Mouse (Mus musculus) cerebellum, postnatal 14 days (tissue): ENCODE results near the gene Deup1.
A peak's percentile ranks its signal among the peaks of the same experiment; 100 is the strongest.
"Not testable (repeated sequence)": the region's sequence is repeated elsewhere in the genome, so short reads cannot be mapped to it uniquely, and the experiment has no call there.

Experiments
- DNase-seq, 2 experiments: peaks; one replicate each; pipeline ENCODE4 v3.0.0; 2021; ENCODE audit warnings: mixed read lengths in 2 of 2

The Deup1 gene

DNA sequence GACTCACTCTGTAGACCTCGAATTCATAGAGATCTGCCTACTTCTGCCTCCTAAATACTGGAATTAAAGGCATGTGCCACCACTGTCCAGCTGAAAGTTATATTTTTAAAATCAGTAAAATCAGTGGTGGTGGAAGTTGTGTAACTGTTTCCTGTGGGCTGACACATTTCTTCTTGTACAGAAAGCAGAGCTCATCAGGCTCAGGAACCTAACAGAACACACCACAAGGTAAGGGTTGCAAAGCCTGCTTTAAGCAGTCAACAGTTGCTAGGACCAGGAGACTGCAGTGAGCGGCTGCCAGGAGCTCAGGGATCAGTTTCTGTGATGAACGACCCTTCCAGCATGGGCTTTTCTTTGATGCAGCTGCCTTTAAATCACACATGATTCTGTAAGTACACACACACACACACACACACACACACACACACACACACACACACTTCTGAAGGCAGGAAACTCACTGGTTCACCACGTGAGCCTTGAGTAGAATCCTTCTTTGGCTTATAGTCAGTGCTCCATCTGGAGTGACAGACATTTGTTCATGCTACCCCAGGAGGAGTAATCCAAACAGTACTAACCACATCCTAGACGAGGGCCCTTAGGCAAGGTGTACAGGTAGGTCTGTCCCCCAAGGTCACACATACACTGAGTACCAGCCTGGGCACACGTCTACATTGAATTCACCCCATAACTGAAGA lies 40.4 kb downstream of the Deup1 start:
- no peak for DNase-seq

DNA sequence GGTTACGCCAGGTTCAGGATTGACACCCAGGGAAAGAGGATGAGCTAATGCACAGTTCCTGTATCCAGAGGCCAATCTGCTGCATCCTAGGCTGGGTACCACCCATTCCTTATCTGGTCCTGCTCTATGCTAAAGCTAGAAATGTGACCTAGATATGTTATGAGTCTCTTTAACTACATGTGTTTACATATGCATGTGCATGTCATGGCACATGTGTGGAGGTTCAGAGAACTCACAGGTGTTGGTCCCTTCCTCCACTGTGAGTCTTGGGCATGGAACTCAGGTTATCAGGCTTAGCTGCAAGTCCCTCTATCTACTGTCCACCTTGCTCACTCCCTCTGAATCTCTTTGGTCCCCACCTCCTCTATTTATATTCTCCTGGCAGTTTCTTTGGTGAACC lies 41.8 kb downstream of the Deup1 start:
- no peak for DNase-seq

DNA sequence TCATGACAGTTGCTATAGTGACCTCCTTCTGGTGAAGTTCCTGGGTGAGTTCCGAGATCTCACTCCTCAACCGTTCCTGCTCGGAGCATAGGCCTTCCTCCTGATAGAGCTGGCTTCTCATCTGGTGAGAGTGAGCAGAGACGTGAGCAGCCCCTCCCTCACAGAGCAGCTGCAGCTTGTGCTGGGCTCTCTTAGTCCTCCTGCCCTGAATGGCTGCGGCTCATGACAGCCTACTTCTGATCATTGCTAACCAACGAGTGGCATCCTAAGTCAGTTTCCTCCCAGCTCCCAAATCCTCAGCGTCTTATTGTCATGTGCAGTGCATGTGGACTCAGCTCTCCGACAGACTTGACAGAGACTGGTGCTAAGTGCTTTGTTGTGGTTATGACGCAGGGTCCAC lies 43.5 kb downstream of the Deup1 start:
- DNase-seq: no peak

DNA sequence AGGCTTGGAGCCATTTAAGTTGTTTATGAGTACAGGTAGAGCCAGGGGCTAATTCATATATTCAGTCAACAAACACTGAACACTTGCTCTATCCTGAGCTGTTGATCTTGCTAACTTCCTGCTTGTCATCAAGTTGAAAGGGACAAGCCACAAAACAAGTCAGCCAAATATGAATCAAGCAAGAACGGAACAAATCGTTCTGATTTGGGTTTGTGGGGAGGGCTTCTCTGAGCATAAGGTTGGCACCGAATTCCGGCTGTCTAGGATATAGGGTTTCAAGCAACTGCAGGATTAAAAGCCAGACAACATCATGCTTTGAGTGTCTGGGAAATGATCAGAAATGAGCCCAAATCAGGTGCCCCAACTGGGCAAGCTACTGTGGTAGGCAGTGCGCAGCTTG lies 45.7 kb downstream of the Deup1 start:
- DNase-seq: no peak

DNA sequence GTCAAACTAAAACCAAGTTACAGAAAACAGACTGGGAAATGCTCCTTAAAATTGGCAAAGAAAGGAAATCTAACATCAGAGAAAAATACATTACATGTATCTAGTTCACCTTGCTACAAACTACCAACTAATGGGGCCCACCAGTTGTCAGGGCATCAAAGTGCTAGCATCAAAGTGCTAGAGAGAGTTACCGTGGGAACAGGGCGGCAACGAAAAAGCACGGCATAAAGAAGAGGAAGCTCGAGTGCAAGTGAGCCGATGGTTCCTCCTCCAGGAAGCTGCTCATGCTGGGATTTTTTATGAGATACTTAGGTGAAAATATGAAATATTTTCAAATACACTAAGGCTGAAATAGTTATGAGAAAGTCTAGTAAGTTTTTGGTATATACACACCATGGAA lies 47.6 kb downstream of the Deup1 start:
- DNase-seq: no peak

DNA sequence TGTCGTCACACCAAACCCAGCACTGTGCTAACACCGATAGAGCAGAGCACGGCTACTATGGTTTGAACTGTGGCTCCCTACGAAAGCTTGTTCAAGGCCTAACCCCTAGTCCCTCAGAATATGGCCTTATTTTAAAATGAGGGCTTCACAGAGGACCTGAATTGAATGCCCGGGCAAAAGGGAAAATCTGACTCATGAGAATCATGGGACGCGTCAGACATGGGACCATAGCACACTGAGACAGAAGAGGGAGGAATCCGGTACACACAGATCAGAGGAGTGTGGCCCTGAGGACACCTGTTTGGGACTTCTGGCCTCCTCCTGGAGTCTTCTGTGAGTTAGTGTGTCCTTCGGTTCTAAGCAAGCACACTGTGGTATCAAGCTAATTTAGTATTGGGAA lies 48.8 kb downstream of the Deup1 start:
- no peak for DNase-seq

DNA sequence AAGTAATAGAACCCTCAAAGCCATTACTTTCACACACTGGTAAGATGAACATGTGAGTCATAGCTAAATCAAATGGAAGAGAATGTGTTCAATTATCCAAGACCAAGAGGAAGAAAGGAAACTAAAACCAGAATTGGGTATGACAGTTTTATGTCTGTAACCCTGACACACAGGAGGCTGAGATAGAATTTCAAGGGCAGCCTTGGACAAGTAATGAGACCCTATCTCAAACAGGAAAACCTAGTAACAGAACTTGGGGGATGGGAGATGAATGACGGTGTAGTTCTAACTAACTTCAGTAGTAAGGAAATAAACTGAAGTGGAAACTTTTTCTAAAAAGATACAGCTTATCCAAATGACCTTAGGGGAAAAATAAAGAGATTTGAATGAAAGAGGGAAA lies 49.3 kb downstream of the Deup1 start:
- DNase-seq: no peak

DNA sequence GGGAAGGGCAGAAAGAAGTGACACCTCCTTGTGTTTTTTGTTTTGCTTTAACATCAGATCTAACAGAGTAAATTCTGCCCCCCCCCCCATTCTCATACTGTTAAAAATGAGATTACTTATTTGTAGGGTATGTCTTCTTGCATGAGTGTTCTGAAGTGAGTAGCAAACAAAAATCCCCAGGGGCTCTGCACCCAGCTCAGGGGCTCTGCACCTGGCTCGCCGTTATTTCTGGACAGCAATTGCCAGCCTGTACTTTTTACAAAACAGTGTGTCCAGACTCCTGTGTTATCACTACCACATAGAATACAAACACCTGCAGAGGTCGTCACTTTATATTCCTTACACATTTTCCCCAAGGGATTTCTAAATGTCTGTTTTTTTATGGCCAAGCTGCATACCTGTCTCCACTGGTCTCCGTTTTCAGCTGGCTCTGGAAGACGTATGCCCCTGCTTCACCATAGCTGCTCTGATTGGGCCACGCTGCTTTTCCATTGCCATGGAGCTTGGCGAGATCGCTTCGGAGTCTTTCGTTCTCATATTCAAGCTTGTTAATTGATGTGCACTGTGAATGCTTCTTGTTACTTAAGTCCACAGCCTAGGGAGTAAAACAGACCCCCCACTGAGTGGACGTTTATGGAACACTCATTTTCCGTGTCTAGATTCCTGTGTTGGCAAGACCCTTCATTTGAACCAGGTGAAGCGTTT lies 52.8 kb downstream of the Deup1 start:
- no peak for DNase-seq

DNA sequence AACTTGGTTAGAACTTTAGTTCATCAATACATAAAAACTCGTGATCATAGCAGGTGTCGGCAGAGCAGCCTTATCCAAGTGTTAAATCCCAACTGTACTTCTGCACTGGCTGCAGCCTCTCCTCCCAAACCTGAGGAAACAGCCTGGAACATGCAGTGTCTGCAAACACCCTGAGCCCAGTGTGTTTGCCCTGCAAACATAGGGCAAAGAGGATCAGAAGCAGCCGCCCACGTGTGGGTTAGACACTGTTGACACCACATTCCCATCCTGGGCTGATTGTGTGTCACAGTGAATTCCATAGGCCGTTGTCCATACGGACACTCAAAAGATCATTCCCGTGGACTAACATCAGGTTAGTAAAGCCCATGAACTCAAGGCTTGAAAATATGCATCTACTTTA lies 65.4 kb downstream of the Deup1 start:
- DNase-seq: no peak

DNA sequence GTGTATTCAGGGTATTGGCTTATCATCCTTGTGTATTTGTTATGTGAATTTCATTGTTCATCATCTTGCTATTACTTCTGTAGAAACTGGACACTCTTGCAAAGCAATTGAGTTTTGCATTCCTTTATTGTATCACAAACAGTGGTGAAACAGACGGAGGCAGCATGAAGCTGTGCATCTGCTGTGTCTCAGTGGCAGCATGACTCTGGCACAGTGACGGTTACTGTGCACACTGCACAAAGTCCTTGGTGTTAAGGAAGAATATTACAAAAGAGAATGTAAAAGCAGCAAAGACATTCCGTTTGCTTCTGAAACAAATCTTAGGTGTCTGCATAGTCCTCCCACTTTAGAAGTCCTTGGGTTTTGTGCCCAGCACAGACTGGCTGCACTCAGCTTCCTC lies 67.3 kb downstream of the Deup1 start:
- DNase-seq: no peak

DNA sequence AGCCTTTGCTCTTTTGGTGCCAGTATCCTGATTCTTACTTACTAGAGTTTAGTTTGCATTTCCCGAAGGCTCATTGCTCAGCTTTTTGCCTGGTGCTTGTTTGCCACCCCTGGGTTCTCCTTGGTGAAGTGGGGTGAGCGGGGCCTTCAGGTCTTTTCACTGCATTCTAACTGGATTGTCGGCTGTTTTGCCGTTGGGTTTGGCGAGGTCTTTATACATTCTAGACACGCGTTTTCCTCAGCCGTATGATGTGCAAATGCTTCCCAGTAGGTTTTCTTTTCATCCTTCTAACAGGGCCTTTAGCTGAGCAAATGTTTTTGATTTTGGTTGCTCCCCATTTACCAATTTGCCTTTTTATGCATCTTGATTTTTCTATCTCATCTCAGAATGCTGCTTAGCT lies 74.4 kb downstream of the Deup1 start:
- no peak for DNase-seq

DNA sequence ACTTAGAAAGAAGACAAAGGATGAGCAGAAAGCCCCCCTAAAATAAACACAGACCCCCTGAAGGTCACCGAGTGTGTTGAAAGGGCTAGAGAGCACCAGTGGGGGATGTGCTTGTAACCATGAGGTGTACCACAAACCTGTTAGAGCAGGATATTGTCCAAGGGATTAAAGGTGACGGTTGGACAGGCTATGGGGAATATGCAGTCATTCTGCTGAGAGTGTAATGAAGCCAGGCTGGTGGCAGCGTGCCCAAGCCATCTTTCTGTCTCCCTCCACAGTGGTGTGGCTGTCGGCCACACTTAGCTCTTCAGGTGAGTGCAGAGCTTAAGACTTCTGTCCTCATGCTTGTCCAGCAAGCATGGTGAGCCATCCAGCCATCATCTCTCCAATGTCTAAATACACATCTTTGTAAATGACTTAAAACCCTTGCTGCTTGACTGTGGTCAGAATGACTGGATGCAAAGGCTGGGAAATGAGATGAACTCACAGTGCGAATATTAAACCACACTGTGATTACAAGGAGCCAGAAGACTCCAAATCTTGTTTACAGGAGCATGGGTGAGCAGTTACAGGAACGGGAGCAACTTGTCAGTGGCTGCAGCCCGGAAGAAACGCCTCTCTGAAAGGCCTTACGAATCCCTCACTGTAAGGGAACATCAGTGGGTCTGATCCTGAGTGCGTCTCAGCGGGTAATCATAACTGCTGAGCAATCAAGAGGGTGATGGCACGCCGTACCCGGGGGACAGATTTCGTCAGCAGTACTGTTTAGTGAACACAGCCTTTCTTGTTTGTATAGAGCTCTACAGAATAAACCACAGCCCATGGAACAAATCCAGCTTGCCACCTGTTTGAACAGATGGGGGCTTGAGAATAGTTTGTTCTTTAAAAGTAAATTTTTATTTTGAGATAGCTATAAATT lies 75.5 kb downstream of the Deup1 start:
- DNase-seq: peak; percentile 50 to 60

DNA sequence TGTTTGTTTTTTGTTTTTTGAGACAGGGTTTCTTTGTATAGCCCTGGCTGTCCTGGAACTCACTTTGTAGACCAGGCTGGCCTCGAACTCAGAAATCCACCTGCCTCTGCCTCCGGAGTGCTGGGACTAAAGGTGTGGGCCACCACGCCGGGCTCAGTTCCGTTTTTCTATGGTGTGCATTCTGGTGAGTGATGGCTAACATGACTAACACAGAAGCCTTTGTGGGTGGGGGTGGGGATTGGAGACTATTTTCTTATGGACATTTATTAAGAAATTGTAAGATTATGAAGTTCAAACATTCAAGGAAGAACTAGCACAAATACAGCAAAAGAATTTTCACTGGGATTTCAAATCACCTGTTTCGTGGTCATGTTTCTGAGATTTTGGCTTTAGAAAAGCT lies 76.7 kb downstream of the Deup1 start:
- DNase-seq: not testable (repeated sequence)

DNA sequence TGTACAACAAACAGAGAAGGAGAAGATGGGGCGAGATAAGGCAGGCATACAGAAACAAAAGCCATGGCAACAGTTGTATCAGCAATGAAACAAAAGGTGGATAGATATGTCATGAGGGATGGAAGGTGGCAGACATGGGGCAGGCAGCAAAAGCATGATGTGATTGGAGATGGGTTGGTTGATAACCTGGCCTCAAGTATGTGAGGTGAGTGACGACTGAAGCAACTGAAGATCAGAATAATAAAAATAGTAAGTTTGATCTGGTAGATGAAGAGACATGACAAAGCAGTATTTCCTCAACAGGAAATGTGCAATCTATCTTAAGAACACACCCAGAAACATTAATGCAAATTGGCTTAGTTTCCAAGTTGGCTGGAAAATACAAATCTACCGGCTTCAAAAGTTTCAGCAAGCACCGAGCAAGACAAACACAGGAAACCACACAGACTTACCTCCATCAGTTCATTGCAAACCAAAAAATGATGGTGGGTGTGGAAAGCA lies 77.2 kb downstream of the Deup1 start:
- DNase-seq: no peak

DNA sequence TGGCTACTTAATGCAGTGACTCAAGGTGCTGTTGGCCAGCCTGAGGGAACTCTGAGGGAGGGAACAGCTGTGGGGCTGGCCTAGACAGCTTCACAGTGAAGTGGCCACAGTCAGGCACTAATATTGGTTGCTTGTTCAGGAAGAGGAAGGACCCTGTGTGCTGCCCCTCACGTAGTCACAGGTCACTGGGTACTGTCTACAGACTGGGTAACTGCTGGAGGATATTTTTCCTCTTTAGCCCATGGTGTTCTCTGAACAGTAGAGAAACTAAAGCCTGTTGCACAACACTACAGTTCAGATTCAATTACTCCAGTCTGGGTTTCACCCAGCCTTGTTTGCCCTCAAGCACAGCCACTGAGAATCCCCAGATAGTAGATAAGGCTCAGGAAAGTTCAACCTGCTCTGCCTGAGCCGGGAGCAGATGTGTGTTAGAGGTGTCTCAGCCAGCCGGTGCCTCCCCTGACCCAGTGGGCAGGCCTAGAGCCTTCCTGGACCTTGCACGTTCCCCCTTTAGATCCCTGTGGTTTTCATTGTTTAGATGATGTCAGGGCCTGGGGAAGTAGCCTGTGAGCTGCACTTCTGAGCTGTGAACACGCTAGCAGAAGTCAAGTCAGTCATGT lies 85.9 kb downstream of the Deup1 start:
- DNase-seq: no peak

DNA sequence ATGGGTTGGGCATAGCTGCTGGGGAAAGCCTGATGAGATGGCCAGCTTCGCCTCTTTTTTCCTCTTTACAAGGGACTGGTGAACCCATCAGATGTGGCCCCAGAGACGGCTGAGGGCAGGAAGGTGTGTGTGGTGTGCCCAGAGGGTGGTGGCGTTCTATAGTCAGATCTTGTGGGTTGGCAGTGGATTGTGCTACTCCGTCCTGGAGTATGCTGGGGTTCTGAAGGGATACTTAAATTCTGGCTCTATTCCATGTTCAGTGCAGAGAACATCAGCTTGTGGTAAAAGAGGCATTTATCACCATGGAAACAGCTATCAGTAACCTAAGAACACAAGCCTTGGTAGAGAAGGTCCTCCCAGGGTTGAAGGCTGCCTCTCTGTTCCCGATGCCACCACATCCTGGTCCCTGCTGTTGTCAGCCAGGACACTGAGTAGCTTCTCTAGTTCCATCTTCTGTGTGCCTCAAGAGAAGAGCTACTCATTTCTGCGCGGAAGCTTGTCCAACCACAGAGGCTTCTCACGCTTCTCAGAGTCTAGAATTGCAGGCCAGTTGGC lies 88.7 kb downstream of the Deup1 start:
- no peak for DNase-seq

DNA sequence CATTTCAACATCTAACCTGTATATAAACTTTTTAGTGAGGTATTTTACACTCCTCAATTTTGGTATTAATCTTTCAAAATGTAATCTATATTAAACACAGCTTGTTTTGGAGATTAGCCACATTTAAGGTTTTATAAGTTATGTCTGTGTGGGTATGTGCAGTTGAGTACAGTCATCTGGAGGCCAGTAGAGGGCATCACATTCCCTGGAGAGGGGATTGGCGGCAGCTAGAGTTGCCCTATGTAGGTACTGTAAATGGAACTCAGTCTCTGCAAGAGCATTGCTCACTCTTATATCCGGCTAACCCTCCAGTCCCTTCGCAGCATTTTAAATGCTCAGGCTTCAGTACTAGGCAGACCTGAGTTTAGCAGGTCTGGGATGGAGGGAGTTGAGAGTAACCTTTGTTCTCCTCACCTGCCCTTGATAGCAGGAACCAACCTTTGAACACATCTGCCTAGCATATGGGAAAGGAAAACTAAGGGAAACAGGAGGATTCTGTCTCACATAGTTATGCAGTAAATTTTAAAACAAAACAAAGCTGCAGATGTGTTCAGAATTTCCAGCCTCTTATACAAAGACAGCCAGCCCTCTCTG lies 90.2 kb downstream of the Deup1 start:
- no peak for DNase-seq

DNA sequence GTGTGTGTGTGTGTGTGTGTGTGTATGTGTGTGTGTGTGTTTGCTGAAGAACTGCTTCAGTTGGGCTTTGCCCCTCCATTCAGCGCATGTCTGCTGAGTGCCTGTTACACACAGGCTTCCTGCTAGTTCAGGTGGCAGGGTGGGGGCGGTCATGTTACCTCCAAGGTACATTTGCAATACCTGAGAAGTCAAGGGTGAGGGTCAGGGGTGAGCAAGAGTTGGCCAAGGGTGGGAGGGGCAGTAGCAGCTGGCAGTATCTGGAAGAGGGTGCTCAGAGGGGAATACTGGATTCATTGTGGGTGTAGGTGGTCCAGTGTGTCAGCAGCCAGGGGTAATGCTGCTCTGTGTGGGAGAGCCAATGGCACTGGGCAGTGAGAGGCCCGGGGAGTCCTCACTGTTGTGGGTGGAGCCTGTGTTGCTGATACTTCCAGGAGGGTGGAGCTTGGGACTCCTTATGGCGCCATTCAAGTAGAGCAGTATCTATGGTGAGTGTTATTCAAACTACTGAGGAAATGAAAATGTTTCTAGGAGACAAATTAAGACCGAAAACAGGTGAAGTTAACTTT lies 90.8 kb downstream of the Deup1 start:
- DNase-seq: no peak

DNA sequence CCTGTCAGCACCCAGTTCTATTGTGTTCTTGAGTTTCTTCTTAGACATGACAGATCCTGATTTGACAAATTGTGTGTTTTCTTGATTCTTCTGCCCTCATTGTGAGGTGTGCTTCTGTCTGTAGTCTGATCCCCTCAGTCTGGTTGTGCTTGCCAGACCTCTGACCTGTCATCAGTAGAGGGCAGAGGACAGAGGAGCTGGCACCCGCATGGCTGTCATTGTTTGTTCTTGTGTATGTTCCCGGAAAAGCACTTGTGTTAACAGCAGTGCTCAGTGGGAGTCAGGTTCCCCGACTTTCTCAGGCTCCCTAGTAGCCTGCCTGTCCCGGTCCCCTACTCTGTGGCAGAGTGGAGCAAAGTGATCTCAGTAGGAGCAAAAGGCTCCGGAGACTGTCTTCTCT lies 92.3 kb downstream of the Deup1 start:
- DNase-seq: no peak

DNA sequence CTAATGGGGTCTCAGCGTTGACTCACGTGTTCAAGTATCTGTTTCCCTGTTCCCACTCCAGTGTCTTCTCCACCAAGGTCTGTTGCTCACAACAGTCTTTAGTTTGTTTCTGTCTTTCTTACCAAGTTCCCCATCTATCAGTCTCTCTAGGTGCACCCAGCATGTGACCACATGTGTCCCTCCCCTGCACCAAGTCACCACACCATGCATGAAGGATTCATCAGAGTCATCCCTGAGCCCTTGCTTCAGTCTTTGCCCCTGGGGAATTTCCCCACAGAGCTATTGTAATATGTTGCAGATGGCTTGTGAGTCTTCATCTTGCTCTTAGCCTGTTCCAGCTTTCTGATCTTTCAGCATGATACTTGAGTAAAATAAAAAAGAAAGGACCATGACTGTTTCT lies 93.6 kb downstream of the Deup1 start:
- no peak for DNase-seq

DNA sequence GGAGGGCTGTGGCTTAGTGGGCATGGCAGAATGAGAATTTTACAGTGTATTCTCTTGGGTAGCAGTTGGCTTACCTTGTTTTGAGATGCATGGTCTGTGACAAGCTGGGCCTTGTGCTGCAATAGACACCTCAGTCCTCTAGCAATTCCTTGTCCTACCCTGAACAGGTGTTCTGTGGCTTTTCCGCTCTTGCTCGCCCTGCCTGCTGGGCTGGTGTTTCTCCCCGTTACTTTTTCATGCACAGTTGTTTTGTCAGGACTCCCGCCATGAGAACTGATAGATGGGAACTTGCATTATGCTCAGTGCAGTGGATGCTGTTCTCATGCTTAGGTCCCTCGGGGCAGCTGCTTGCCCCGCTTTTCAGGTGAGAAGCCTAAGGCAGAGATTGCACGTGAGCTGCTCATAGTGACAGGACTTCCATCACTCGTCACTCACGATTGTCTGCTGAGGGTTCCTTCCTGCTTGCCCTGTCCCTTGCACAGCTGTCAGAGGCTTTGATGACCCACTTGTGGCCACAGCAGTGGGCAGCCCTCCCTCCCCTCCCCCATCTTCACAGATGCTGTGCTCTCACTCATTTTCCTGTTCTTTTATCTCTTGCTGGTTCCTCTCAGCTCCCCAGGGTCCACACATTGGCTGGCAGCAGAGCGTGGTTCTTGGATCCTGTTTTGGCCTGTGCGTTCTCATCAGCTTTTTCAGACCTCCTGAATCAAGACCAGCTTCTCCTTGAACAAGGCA lies 94.2 kb downstream of the Deup1 start:
- no peak for DNase-seq
